Mouse (Mus musculus) central nervous system, embryonic 18 days (tissue): Measurements from ENCODE around the gene Olfr1390. TPM values are rescaled to one million over a fixed set of nuclear protein-coding genes. Genes with fewer than 3 reads are reported as not detected.

Source experiments
- polyA plus RNA-seq: library from polyadenylated mRNA; depleted of rRNA; stranded (reverse); fragments of >200 nt; gene quantifications from 2 replicates; pipeline ENCODE4 v1.2.3, GENCODE M21; 2012; rRNA removed

The Olfr1390 gene
- not detected in 2 replicates for polyA plus RNA-seq

GRCm38 (mm10) chr11:49334888-49335287 lies at the start of gene Olfr1390:
Olfr1390 (plus strand) TSS chr11:49335188.

GRCm38 (mm10) chr11:49304441-49304840 lies 30.5 kb upstream of the Olfr1390 start, which contains the start of gene Olfr10:
Olfr10 (plus strand) TSS chr11:49304741.

GRCm38 (mm10) chr11:49322442-49322841 lies 12.5 kb upstream of the Olfr1390 start, which contains the start of gene Olfr1391:
Olfr1391 (plus strand) TSS chr11:49322742.

Other genes starting within 250 kb of the Olfr1390 start
- not detected in 2 replicates for gene Olfr1396, start 220.3 kb upstream of the Olfr1390 start, polyA plus RNA-seq
- not detected in 2 replicates for gene Olfr1395, start 192.9 kb upstream of the Olfr1390 start, polyA plus RNA-seq
- not detected in 2 replicates for gene Olfr1394, start 180.8 kb upstream of the Olfr1390 start, polyA plus RNA-seq
- 0.03 and 0.27 TPM in 2 replicates for gene Btnl9, start 148.0 kb upstream of the Olfr1390 start, polyA plus RNA-seq
- gene Zfp62, start 131.9 kb upstream of the Olfr1390 start, polyA plus RNA-seq = 23.9 and 25.2 TPM in 2 replicates
- gene Mgat1, start 91.0 kb upstream of the Olfr1390 start, polyA plus RNA-seq = 52.4 and 55.8 TPM in 2 replicates
- gene Olfr1393, start 56.9 kb upstream of the Olfr1390 start, polyA plus RNA-seq = 0.09 and 0.22 TPM in 2 replicates
- 0.08 and 0.23 TPM in 2 replicates for gene Olfr1392, start 49.9 kb upstream of the Olfr1390 start, polyA plus RNA-seq
- gene Olfr10, start 30.4 kb upstream of the Olfr1390 start, polyA plus RNA-seq = not detected in 2 replicates
- not detected in 2 replicates for gene Olfr1391, start 12.4 kb upstream of the Olfr1390 start, polyA plus RNA-seq
- gene Olfr1389, start 87.9 kb downstream of the Olfr1390 start, polyA plus RNA-seq = 0.03 TPM in 1 of 2 replicates, not detected in the other
- 0.15 and 0.16 TPM in 2 replicates for gene Olfr1388, start 101.4 kb downstream of the Olfr1390 start, polyA plus RNA-seq
- gene Olfr1387, start 120.2 kb downstream of the Olfr1390 start, polyA plus RNA-seq = not detected in 2 replicates
- not detected in 2 replicates for gene Olfr1386, start 129.9 kb downstream of the Olfr1390 start, polyA plus RNA-seq
- not detected in 2 replicates for gene Olfr1385, start 153.9 kb downstream of the Olfr1390 start, polyA plus RNA-seq
- gene Olfr1384, start 171.5 kb downstream of the Olfr1390 start, polyA plus RNA-seq = not detected in 2 replicates
- not detected in 2 replicates for gene Olfr1383, start 184.5 kb downstream of the Olfr1390 start, polyA plus RNA-seq
- gene Olfr1382, start 193.1 kb downstream of the Olfr1390 start, polyA plus RNA-seq = not detected in 2 replicates
- gene Olfr1381, start 208.3 kb downstream of the Olfr1390 start, polyA plus RNA-seq = not detected in 2 replicates
- not detected in 2 replicates for gene Olfr1380, start 221.7 kb downstream of the Olfr1390 start, polyA plus RNA-seq